Mouse (Mus musculus) forebrain, postnatal 0 days (tissue): ENCODE measurements around the gene Notch1. TPM values are rescaled to one million over a fixed set of nuclear protein-coding genes. Genes with fewer than 3 reads are reported as not detected.

ENCODE experiments used
- ATAC-seq: fragments of 200-750 bp; cut with Nextera tagmentation; 2 replicates; pipeline ENCODE4 v1.8.0; 2017; ENCODE audit warnings: mild to moderate bottlenecking, moderate library complexity
- DNase-seq: peaks from one replicate; pipeline ENCODE4 v3.0.0-alpha.2; 2015
- H3K27ac ChIP-seq: fragments of 300-500 bp; sonication (generic); 2 replicates; pipeline ENCODE4 v1.5.1; 2014; ENCODE audit warnings: low read depth, mild to moderate bottlenecking, antibody characterized with exemption, low read length, moderate library complexity, mixed read lengths
- H3K27me3 ChIP-seq: fragments of 300-500 bp; sonication (generic); 2 replicates; pipeline ENCODE4 v1.6.1; 2014; ENCODE audit warnings: mild to moderate bottlenecking, low read length, mixed read lengths; ENCODE audit not compliant: insufficient read depth
- H3K36me3 ChIP-seq: fragments of 300-500 bp; sonication (generic); 2 replicates; pipeline ENCODE4 v1.6.1; 2014; ENCODE audit warnings: mild to moderate bottlenecking, moderate library complexity; ENCODE audit not compliant: insufficient read depth
- H3K4me1 ChIP-seq: fragments of 300-500 bp; sonication (generic); 2 replicates; pipeline ENCODE4 v1.6.1; 2014; ENCODE audit warnings: antibody characterized with exemption; ENCODE audit not compliant: insufficient read depth
- H3K4me2 ChIP-seq: fragments of 300-500 bp; sonication (generic); 2 replicates; pipeline ENCODE4 v1.6.1; 2014; ENCODE audit warnings: low read depth, mild to moderate bottlenecking, moderate library complexity
- H3K4me3 ChIP-seq: fragments of 300-500 bp; sonication (generic); 2 replicates; pipeline ENCODE4 v1.5.1; 2014; ENCODE audit warnings: low read depth, low read length, mixed read lengths
- H3K9ac ChIP-seq: fragments of 300-500 bp; sonication (generic); 2 replicates; pipeline ENCODE4 v1.6.1; 2014; ENCODE audit warnings: mild to moderate bottlenecking
- H3K9me3 ChIP-seq: fragments of 300-500 bp; sonication (generic); 2 replicates; pipeline ENCODE4 v1.6.1; 2016; ENCODE audit warnings: low read length
- CTCF ChIP-seq: sonication (generic); IDR thresholded peaks from 2 replicates; pipeline ENCODE4 v1.5.1; 2016; ENCODE audit warnings: antibody characterized with exemption, control low read depth, low read depth
- WGBS: fragments of 180-500 bp; shearing (Covaris S2); extraction: QIAGEN DNeasy Blood & Tissue Kit; methylation state at CpG from one replicate; pipeline ENCODE4 v1.1.7; 2014; 5-methylcytosine and 5-hydroxymethylcytosine counted together
- polyA plus RNA-seq: library from polyadenylated mRNA; unstranded; fragments of >200 nt; fragmentation: Nextera tagmentation; extraction: Ambion mirVana; gene quantifications from 2 replicates; pipeline ENCODE4 v1.2.1, GENCODE M21; 2015
- total RNA-seq: library from RNA; depleted of rRNA; stranded (reverse); fragments of >200 nt; gene quantifications from 2 replicates; pipeline ENCODE4 v1.2.3, GENCODE M21; 2014

The Notch1 gene
- total and polyA plus RNA-seq, 2 experiments from 2014 or later = 6.8 to 38.7 TPM

GRCm38 (mm10) chr2:26424541-26424940 is 91.9 kb downstream of the Notch1 start:
- Histone ChIP-seq H3K4me3 (no peak overlapping the region), H3K27ac (no peak overlapping the region), H3K4me1 (no peaks in the 10 kb centered on the region), H3K27me3 (no peaks in the 10 kb centered on the region), H3K9ac (no peak overlapping the region), H3K9me3 (no peaks in the 10 kb centered on the region), H3K4me2 (no peak overlapping the region), H3K36me3 (peaks cover 97% of the 10 kb centered on the region)
- TF ChIP-seq CTCF = no peak
- WGBS = 98% methylated on average over 2 of the region's 2 CpGs
- ATAC-seq (no peak), DNase-seq (no peak)

GRCm38 (mm10) chr2:26423086-26423485 is 93.4 kb downstream of the Notch1 start:
- Histone ChIP-seq H3K27ac (no peak overlapping the region), H3K4me2 (no peak overlapping the region), H3K4me1 (no peaks in the 10 kb centered on the region), H3K36me3 (peaks cover 95% of the 10 kb centered on the region), H3K9ac (no peak overlapping the region), H3K9me3 (no peaks in the 10 kb centered on the region), H3K27me3 (no peaks in the 10 kb centered on the region), H3K4me3 (no peak overlapping the region)
- 81% methylated on average over 1 of the region's 1 CpGs for WGBS
- ATAC-seq (no peak), DNase-seq (no peak)
- TF ChIP-seq CTCF = no peak

- Histone ChIP-seq H3K4me2 (no peak overlapping the region), H3K9ac (no peak overlapping the region), H3K27ac (no peak overlapping the region), H3K9me3 (no peaks in the 10 kb centered on the region), H3K27me3 (no peaks in the 10 kb centered on the region), H3K4me1 (no peaks in the 10 kb centered on the region), H3K36me3 (peaks cover 96% of the 10 kb centered on the region), H3K4me3 (no peak overlapping the region)
- no peak for TF ChIP-seq CTCF
- ATAC-seq = no peak
- 93% methylated on average over 2 of the region's 2 CpGs for WGBS
- no peak for DNase-seq
Observed at GRCm38 (mm10) chr2:26421969-26422368, 94.5 kb downstream of the Notch1 start.

GRCm38 (mm10) chr2:26418120-26418519 is 98.3 kb downstream of the Notch1 start:
- no peak overlapping the region for H3K27ac ChIP-seq
- no peaks in the 10 kb centered on the region for H3K9me3 ChIP-seq
- no peaks in the 10 kb centered on the region for H3K27me3 ChIP-seq
- no peak for TF ChIP-seq CTCF
- WGBS = 88% methylated on average over 1 of the region's 1 CpGs
- no peak for DNase-seq
- H3K9ac ChIP-seq = no peak overlapping the region
- peaks cover 95% of the 10 kb centered on the region for H3K36me3 ChIP-seq
- no peak overlapping the region for H3K4me2 ChIP-seq
- H3K4me1 ChIP-seq = no peaks in the 10 kb centered on the region
- ATAC-seq = no peak
- H3K4me3 ChIP-seq = no peak overlapping the region

GRCm38 (mm10) chr2:26417066-26417465 is 99.4 kb downstream of the Notch1 start:
- no peaks in the 10 kb centered on the region for H3K27me3 ChIP-seq
- H3K4me3 ChIP-seq = no peak overlapping the region
- no peak overlapping the region for H3K27ac ChIP-seq
- H3K9me3 ChIP-seq = no peaks in the 10 kb centered on the region
- no peaks in the 10 kb centered on the region for H3K4me1 ChIP-seq
- ATAC-seq (no peak), DNase-seq (no peak)
- TF ChIP-seq CTCF = no peak
- H3K4me2 ChIP-seq = no peak overlapping the region
- no peak overlapping the region for H3K9ac ChIP-seq
- peaks cover 94% of the 10 kb centered on the region for H3K36me3 ChIP-seq

- WGBS = 56% methylated on average over 5 of the region's 5 CpGs
- no peak for TF ChIP-seq CTCF
- Histone ChIP-seq H3K27ac (no peak overlapping the region), H3K4me1 (peaks cover 22% of the 10 kb centered on the region), H3K9ac (no peak overlapping the region), H3K36me3 (peaks cover 51% of the 10 kb centered on the region), H3K4me3 (no peak overlapping the region), H3K4me2 (no peak overlapping the region), H3K27me3 (no peaks in the 10 kb centered on the region), H3K9me3 (no peaks in the 10 kb centered on the region)
- DNase-seq = no peak
- ATAC-seq = no peak
Observed at GRCm38 (mm10) chr2:26410931-26411411, 105.5 kb downstream of the Notch1 start.

- 67% methylated on average over 5 of the region's 5 CpGs for WGBS
- Histone ChIP-seq H3K36me3 (peaks cover 42% of the 10 kb centered on the region), H3K4me3 (no peak overlapping the region), H3K4me1 (peaks cover 29% of the 10 kb centered on the region), H3K4me2 (no peak overlapping the region), H3K27me3 (no peaks in the 10 kb centered on the region), H3K9me3 (no peaks in the 10 kb centered on the region), H3K9ac (no peak overlapping the region), H3K27ac (no peak overlapping the region)
- no peak for TF ChIP-seq CTCF
- ATAC-seq (no peak), DNase-seq (no peak)
Observed at GRCm38 (mm10) chr2:26410091-26410490, 106.4 kb downstream of the Notch1 start.
